Mouse (Mus musculus) ZHBTc4 (cell line): ENCODE results near the gene Zfyve9.

Source experiments
- DNase-seq: peaks from one replicate; pipeline ENCODE4 v3.0.0-alpha.2; 2011; ENCODE audit warnings: low read depth, low spot score

The Zfyve9 gene

GRCm38 (mm10) chr4:108780057-108780863 is at the start of gene Zfyve9:
Gene Zfyve9 (minus strand): TSS chr4:108780798.
- peak; percentile 79 for DNase-seq

GRCm38 (mm10) chr4:108826643-108827042 is 46.0 kb upstream of the Zfyve9 start:
- no peak for DNase-seq

GRCm38 (mm10) chr4:108826096-108826495 is 45.5 kb upstream of the Zfyve9 start:
- no peak for DNase-seq

GRCm38 (mm10) chr4:108825677-108826076 is 45.1 kb upstream of the Zfyve9 start:
- DNase-seq, result no peak

- no peak for DNase-seq
Measured at GRCm38 (mm10) chr4:108811550-108811949, 31.0 kb upstream of the Zfyve9 start.

GRCm38 (mm10) chr4:108811142-108811541 is 30.5 kb upstream of the Zfyve9 start:
- no peak for DNase-seq

GRCm38 (mm10) chr4:108803535-108803934 is 22.9 kb upstream of the Zfyve9 start:
- no peak for DNase-seq

GRCm38 (mm10) chr4:108798083-108798830 is 17.7 kb upstream of the Zfyve9 start:
- peak; percentile 66 for DNase-seq

- DNase-seq, result peak; percentile 79
Measured at GRCm38 (mm10) chr4:108796701-108797100, 16.1 kb upstream of the Zfyve9 start.

GRCm38 (mm10) chr4:108793941-108794340 is 13.3 kb upstream of the Zfyve9 start:
- no peak for DNase-seq

- DNase-seq, result no peak
Measured at GRCm38 (mm10) chr4:108790507-108790906, 9.9 kb upstream of the Zfyve9 start.

- no peak for DNase-seq
Measured at GRCm38 (mm10) chr4:108789258-108789936, 8.8 kb upstream of the Zfyve9 start.

GRCm38 (mm10) chr4:108782421-108783085 is 2.0 kb upstream of the Zfyve9 start:
- no peak for DNase-seq

GRCm38 (mm10) chr4:108781596-108781995 is 998 bp upstream of the Zfyve9 start:
- no peak for DNase-seq

- no peak for DNase-seq
Measured at GRCm38 (mm10) chr4:108780864-108781205, 237 bp upstream of the Zfyve9 start.

- no peak for DNase-seq
Measured at GRCm38 (mm10) chr4:108779763-108780056, 888 bp downstream of the Zfyve9 start.

GRCm38 (mm10) chr4:108768527-108768926 is 12.1 kb downstream of the Zfyve9 start:
- no peak for DNase-seq

- no peak for DNase-seq
Measured at GRCm38 (mm10) chr4:108759583-108759982, 21.0 kb downstream of the Zfyve9 start.

GRCm38 (mm10) chr4:108746160-108746873 is 34.3 kb downstream of the Zfyve9 start:
- no peak for DNase-seq

GRCm38 (mm10) chr4:108731582-108731981 is 49.0 kb downstream of the Zfyve9 start:
- DNase-seq, result peak; percentile 56

GRCm38 (mm10) chr4:108730450-108730849 is 50.1 kb downstream of the Zfyve9 start:
- DNase-seq, result no peak
